Mouse (Mus musculus) CH12.LX (cell line): Measurements from ENCODE around the gene Cyth4. TPM values are rescaled to one million over a fixed set of nuclear protein-coding genes. Genes with fewer than 3 reads are reported as not detected.

ENCODE experiments used
- DNase-seq: peaks from one replicate; pipeline ENCODE4 v3.0.0-alpha.2; 2013; ENCODE audit errors: extremely low read depth
- H3K27ac ChIP-seq: 2 replicates; pipeline ENCODE4 v1.5.1; 2012; ENCODE audit warnings: low read depth, mild to moderate bottlenecking, control low read depth, moderate library complexity; ENCODE audit not compliant: insufficient read depth
- H3K27me3 ChIP-seq: replicated peaks from 2 replicates; pipeline ENCODE3; 2012; ENCODE audit warnings: inconsistent platforms
- H3K36me3 ChIP-seq, 2 experiments: replicated peaks in 1 of 2; 2 replicates each; pipeline versions ENCODE3 to v1.6.1; 2012; ENCODE audit warnings: inconsistent platforms in 1 of 2, low read length in 1 of 2, mild to moderate bottlenecking in 1 of 2, mixed read lengths in 1 of 2, moderate library complexity in 1 of 2; ENCODE audit not compliant: control insufficient read depth in 1 of 2, insufficient read depth in 1 of 2
- H3K4me1 ChIP-seq, 2 experiments: 2 replicates each; pipeline ENCODE4 v1.6.1; 2012; ENCODE audit warnings: inconsistent platforms in 1 of 2, moderate library complexity in 1 of 2; ENCODE audit not compliant: insufficient read depth in 2 of 2, control insufficient read depth in 1 of 2
- H3K4me2 ChIP-seq: 2 replicates; pipeline ENCODE4 v1.6.1; 2012; ENCODE audit warnings: low read depth, mild to moderate bottlenecking, control low read depth; ENCODE audit not compliant: poor library complexity, insufficient read depth, severe bottlenecking
- H3K4me3 ChIP-seq, 3 experiments: fragments of 150-350 bp in 1 of 3; sonication (generic) in 1 of 3; replicated peaks in 1 of 3; 2 replicates each; pipeline versions ENCODE3 to v1.5.1; 2011 to 2012; ENCODE audit warnings: low read depth in 2 of 3, low read length in 2 of 3, mild to moderate bottlenecking in 2 of 3, moderate library complexity in 2 of 3, control low read depth in 1 of 3, improper control_type of control experiment in 1 of 3, inconsistent platforms in 1 of 3, mixed read lengths in 1 of 3; ENCODE audit not compliant: poor library complexity in 1 of 3
- H3K79me2 ChIP-seq: replicated peaks from 2 replicates; pipeline ENCODE4 v1.6.1; 2012; ENCODE audit warnings: mild to moderate bottlenecking, moderate library complexity; ENCODE audit not compliant: control insufficient read depth, poor library complexity, insufficient read depth, severe bottlenecking; ENCODE audit errors: extremely low read depth
- H3K9ac ChIP-seq: 2 replicates; pipeline ENCODE4 v1.6.1; 2012; ENCODE audit warnings: low read depth, mild to moderate bottlenecking, control low read depth, moderate library complexity; ENCODE audit not compliant: insufficient read depth
- H3K9me3 ChIP-seq: replicated peaks from 2 replicates; pipeline ENCODE3; 2012; ENCODE audit warnings: low read length, inconsistent platforms, mixed read lengths
- BHLHE40 ChIP-seq: IDR thresholded peaks from 2 replicates; pipeline ENCODE4 v1.6.1; 2011; ENCODE audit warnings: mild to moderate bottlenecking, low read depth, low read length, improper control_type of control experiment
- E2F4 ChIP-seq: IDR thresholded peaks from 2 replicates; pipeline ENCODE4 v1.6.1; 2011; ENCODE audit warnings: low read depth, low read length, improper control_type of control experiment; ENCODE audit not compliant: insufficient replicate concordance
- ELF1 ChIP-seq: IDR thresholded peaks from 2 replicates; pipeline ENCODE4 v1.6.1; 2014; ENCODE audit warnings: low read depth, mild to moderate bottlenecking, inconsistent platforms, low read length, improper control_type of control experiment
- EP300 ChIP-seq: IDR thresholded peaks from 2 replicates; pipeline ENCODE4 v1.6.1; 2011; ENCODE audit warnings: low read length, improper control_type of control experiment
- ETS1 ChIP-seq: conservative IDR thresholded peaks from 2 replicates; pipeline ENCODE4 v1.6.1; 2012; ENCODE audit warnings: low read depth, mild to moderate bottlenecking, inconsistent platforms, low read length, improper control_type of control experiment, moderate library complexity
- GABPA ChIP-seq: IDR thresholded peaks from 2 replicates; pipeline ENCODE4 v1.6.1; 2012; ENCODE audit warnings: low read depth, low read length, improper control_type of control experiment, inconsistent platforms; ENCODE audit not compliant: insufficient replicate concordance
- IRF4 ChIP-seq: IDR thresholded peaks from 2 replicates; pipeline ENCODE4 v1.6.1; 2014; ENCODE audit warnings: low read depth, mild to moderate bottlenecking, inconsistent platforms, low read length, improper control_type of control experiment
- JUN ChIP-seq: IDR thresholded peaks from 2 replicates; pipeline ENCODE4 v1.6.1; 2011; ENCODE audit warnings: low read depth, mild to moderate bottlenecking, low read length, improper control_type of control experiment, moderate library complexity; ENCODE audit not compliant: insufficient read depth
- KAT2A ChIP-seq: IDR thresholded peaks from 2 replicates; pipeline ENCODE4 v1.6.1; 2012; ENCODE audit warnings: low read length, improper control_type of control experiment, inconsistent platforms; ENCODE audit not compliant: insufficient replicate concordance
- MAZ ChIP-seq: IDR thresholded peaks from 2 replicates; pipeline ENCODE4 v1.6.1; 2012; ENCODE audit warnings: low read depth, mild to moderate bottlenecking, inconsistent platforms, low read length, improper control_type of control experiment, moderate library complexity
- MEF2A ChIP-seq: IDR thresholded peaks from 2 replicates; pipeline ENCODE4 v1.6.1; 2014; ENCODE audit warnings: low read depth, mild to moderate bottlenecking, inconsistent platforms, low read length, improper control_type of control experiment, borderline replicate concordance
- MXI1 ChIP-seq: IDR thresholded peaks from 2 replicates; pipeline ENCODE4 v1.6.1; 2011; ENCODE audit warnings: mild to moderate bottlenecking, low read depth, low read length, improper control_type of control experiment
- MYC ChIP-seq: IDR thresholded peaks from 2 replicates; pipeline ENCODE4 v1.6.1; 2011; ENCODE audit warnings: low read depth, mild to moderate bottlenecking, improper control_type of control experiment, low read length
- NELFE ChIP-seq: IDR thresholded peaks from 2 replicates; pipeline ENCODE4 v1.6.1; 2011; ENCODE audit warnings: low read depth, low read length, improper control_type of control experiment
- NRF1 ChIP-seq: IDR thresholded peaks from 2 replicates; pipeline ENCODE4 v1.6.1; 2014; ENCODE audit warnings: low read depth, mild to moderate bottlenecking, inconsistent platforms, low read length, improper control_type of control experiment, moderate library complexity
- POLR2A ChIP-seq: IDR thresholded peaks from 2 replicates; pipeline ENCODE4 v1.6.1; 2011; ENCODE audit warnings: low read depth, mild to moderate bottlenecking, improper control_type of control experiment, low read length
- RAD21 ChIP-seq: IDR thresholded peaks from 2 replicates; pipeline ENCODE4 v1.6.1; 2011; ENCODE audit warnings: low read depth, mild to moderate bottlenecking, low read length, improper control_type of control experiment, moderate library complexity
- RCOR1 ChIP-seq: conservative IDR thresholded peaks from 2 replicates; pipeline ENCODE4 v1.6.1; 2012; ENCODE audit warnings: low read depth, mild to moderate bottlenecking, inconsistent platforms, low read length, improper control_type of control experiment
- SIN3A ChIP-seq: IDR thresholded peaks from 2 replicates; pipeline ENCODE4 v1.6.1; 2012; ENCODE audit warnings: low read length, improper control_type of control experiment, inconsistent platforms
- SMC3 ChIP-seq: IDR thresholded peaks from 2 replicates; pipeline ENCODE4 v1.6.1; 2011; ENCODE audit warnings: low read depth, low read length, improper control_type of control experiment
- TBP ChIP-seq: conservative IDR thresholded peaks from 2 replicates; pipeline ENCODE4 v1.6.1; 2011; ENCODE audit warnings: low read depth, low read length, improper control_type of control experiment
- TCF12 ChIP-seq: IDR thresholded peaks from 2 replicates; pipeline ENCODE4 v1.6.1; 2014; ENCODE audit warnings: low read depth, mild to moderate bottlenecking, inconsistent platforms, low read length, improper control_type of control experiment
- UBTF ChIP-seq: IDR thresholded peaks from 2 replicates; pipeline ENCODE4 v1.6.1; 2012; ENCODE audit warnings: low read depth, mild to moderate bottlenecking, inconsistent platforms, low read length, improper control_type of control experiment, moderate library complexity
- USF2 ChIP-seq: conservative IDR thresholded peaks from 2 replicates; pipeline ENCODE4 v1.6.1; 2011; ENCODE audit warnings: low read depth, low read length, improper control_type of control experiment
- ZMIZ1 ChIP-seq: IDR thresholded peaks from 2 replicates; pipeline ENCODE4 v1.6.1; 2012; ENCODE audit warnings: low read depth, mild to moderate bottlenecking, inconsistent platforms, low read length, improper control_type of control experiment
- ZNF384 ChIP-seq: IDR thresholded peaks from 2 replicates; pipeline ENCODE4 v1.6.1; 2012; ENCODE audit warnings: low read depth, low read length, improper control_type of control experiment, inconsistent platforms
- dilution Hi-C: fragments of 300-500 bp; cut with MboI; formaldehyde crosslinking; loops from 2 replicates; pipeline ENCODE4 v1.14.3; 2020; ENCODE audit warnings: low sequenced_read_pairs; ENCODE audit not compliant: extremely low pct_unique_long_range_greater_than_20kb, extremely low pct_ligation_motif_present
- in situ Hi-C: fragments of 300-500 bp; cut with MboI; formaldehyde crosslinking; loops from 3 replicates; pipeline ENCODE4 v1.14.3; 2019; ENCODE audit warnings: low sequenced_read_pairs, low pct_ligation_motif_present, low pct_unique_long_range_greater_than_20kb, mixed read lengths
- polyA plus RNA-seq: library from polyadenylated mRNA; unstranded; fragments of >175 nt; gene quantifications from 2 replicates; pipeline ENCODE4 v1.2.1, GENCODE M21; 2012; ENCODE audit warnings: low read depth; ENCODE audit not compliant: insufficient read length
- total RNA-seq, 2 experiments: library from RNA; depleted of rRNA; stranded (reverse); fragments of 300-350 nt in 1 of 2; fragments of >200 nt in 1 of 2; gene quantifications; 2 replicates each; pipeline ENCODE4 v1.2.3; 2012 to 2014

The Cyth4 gene
- 42.2 and 51.9 TPM in 2 replicates for total RNA-seq (2012; rRNA removed)
- total RNA-seq (2014; rRNA removed), result 38.6 and 39.2 TPM in 2 replicates
- 75.3 and 80.5 TPM in 2 replicates for polyA plus RNA-seq

DNA sequence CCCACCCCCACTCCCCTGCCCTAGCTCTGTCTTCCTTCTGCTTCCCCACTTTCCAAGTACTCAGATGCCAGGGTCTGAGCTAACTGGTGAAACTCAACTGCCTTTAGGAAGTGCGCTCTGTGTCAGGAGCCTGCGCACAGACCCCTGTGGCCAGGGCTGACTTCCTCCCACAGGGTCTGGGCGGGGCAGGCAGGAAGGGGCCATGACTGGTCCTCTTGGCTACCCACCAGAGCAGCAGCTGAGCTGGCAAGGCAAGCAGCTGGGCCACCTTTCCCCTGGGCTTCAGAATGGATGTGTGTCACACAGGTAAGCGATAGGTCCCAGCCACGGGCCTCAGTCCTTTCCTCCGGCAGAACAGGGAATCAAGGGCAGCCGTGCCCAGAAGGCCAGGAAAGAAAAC lies at the start of gene Cyth4:
Gene Cyth4 (plus strand): TSS at position 134 of the 400 bp plus-strand sequence.
- H3K79me2 ChIP-seq, result peaks cover 10% of the 10 kb centered on the region
- TF ChIP-seq SIN3A (peak; percentile 76), MYC (no peak), E2F4 (no peak), IRF4 (peak; percentile 42; the same call in 1 of the 2 replicates), NRF1 (peak; percentile 88), RAD21 (no peak), RCOR1 (no peak), MAZ (no peak; the same call in 1 of the 2 replicates), ETS1 (peak; percentile 70), JUN (no peak), NELFE (peak; percentile 73), SMC3 (no peak), EP300 (0 out of 2 replicates have a peak, but pooled peaks have one; percentile 21), ELF1 (peak; percentile 86), KAT2A (0 out of 2 replicates have a peak, but pooled peaks have one; percentile 27), ZMIZ1 (peak; percentile 78), USF2 (no peak), UBTF (0 out of 2 replicates have a peak, but pooled peaks have one; percentile 61), MEF2A (peak; percentile 21; the same call in 1 of the 2 replicates), MXI1 (peak; percentile 62; the same call in 1 of the 2 replicates), POLR2A (peak; percentile 76), TBP (peak; percentile 60; the same call in 1 of the 2 replicates), BHLHE40 (0 out of 2 replicates have a peak, but pooled peaks have one; percentile 35), TCF12 (peak; percentile 77), GABPA (no peak), ZNF384 (no peak)
- peak within 1 kb of the TSS; percentile 74 for H3K4me2 ChIP-seq
- H3K27ac ChIP-seq, result peak within 1 kb of the TSS; percentile 74
- peaks cover 37 to 80% of the 10 kb centered on the region in 2 experiments for H3K4me1 ChIP-seq
- peak; percentile 77 for DNase-seq
- H3K9ac ChIP-seq, result peak within 1 kb of the TSS; percentile 70
- H3K27me3 ChIP-seq, result no peaks in the 10 kb centered on the region
- dilution Hi-C loops, result no loop called here
- peak within 1 kb of the TSS; percentile 70 to 86 (median 72) for H3K4me3 ChIP-seq
- H3K36me3 ChIP-seq, result peaks cover 15 to 32% of the 10 kb centered on the region in 2 experiments
- peaks cover 9% of the 10 kb centered on the region for H3K9me3 ChIP-seq
- in situ Hi-C loops, result no loop called here
